Mouse (Mus musculus): Measurements from ENCODE around the gene Slc28a1. TPM values are rescaled to one million over a fixed set of nuclear protein-coding genes. Genes with fewer than 3 reads are reported as not detected.

Slc28a1 gene
- polyA plus RNA-seq (2015; fragmentation: Nextera tagmentation; extraction: Ambion mirVana): not detected in 2 replicates

DNA sequence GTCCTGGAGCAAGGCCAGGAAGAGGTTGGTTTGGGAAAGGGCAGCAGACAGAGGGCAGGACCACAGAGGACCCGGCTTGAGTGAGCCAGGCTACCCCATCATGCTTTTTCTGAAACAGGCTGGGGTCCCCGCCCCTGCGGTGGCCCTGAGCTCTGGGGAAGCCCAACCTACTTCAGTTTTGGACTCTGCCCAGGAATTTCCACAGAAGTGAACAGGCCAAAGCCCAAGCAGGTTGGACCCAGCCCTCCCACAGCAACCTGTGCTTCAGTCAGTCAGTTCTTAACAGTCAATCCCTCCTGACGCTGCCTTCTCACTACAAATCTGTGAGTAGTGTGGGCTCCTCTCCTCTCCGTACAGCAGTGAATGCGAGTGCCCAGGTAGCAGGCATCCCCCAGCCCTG, at the start of gene Slc28a1:
Gene Slc28a1, plus strand, starts transcription at position 245 of the 400 bp plus-strand sequence.
- Histone ChIP-seq H3K27me3 (no peaks in the 10 kb centered on the region), H3K36me3 (no peaks in the 10 kb centered on the region), H3K4me3 (replicated peaks) (no peak within 1 kb of the TSS), H3K9ac (replicated peaks) (no peak within 1 kb of the TSS), H3K4me2 (replicated peaks) (no peak within 1 kb of the TSS), H3K4me1 (replicated peaks) (no peaks in the 10 kb centered on the region), H3K9me3 (no peaks in the 10 kb centered on the region), H3K27ac (no peak within 1 kb of the TSS)
- ATAC-seq: no peak
- WGBS: 81% methylated on average over 6 of the region's 6 CpGs

DNA sequence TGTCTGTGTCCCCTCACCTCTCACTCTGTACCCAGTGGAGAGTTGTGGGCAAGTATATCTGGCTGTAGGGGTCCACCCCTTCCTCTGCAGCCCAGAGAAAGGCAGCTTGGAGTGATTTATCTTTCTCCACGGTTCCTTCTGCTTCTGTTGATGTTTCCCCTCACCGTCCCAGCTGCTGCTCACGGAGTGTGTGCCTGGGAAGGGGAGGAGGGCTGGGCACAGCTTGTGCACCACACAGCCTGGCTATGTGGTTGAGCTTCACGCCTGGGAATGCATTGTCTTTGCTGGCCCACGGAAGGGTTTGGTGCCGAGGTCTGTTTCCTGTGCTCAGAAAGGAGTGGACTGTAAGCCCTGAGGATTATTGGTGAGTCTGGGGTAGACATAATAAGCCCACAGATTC, 47.9 kb upstream of the Slc28a1 start:
- Histone ChIP-seq H3K9me3 (no peaks in the 10 kb centered on the region), H3K27me3 (no peaks in the 10 kb centered on the region), H3K36me3 (no peaks in the 10 kb centered on the region), H3K4me2 (replicated peaks) (no peak overlapping the region), H3K4me3 (replicated peaks) (no peak overlapping the region), H3K27ac (no peak overlapping the region), H3K4me1 (replicated peaks) (no peaks in the 10 kb centered on the region), H3K9ac (replicated peaks) (no peak overlapping the region)
- WGBS: 66% methylated on average over 6 of the region's 6 CpGs
- ATAC-seq: no peak

DNA sequence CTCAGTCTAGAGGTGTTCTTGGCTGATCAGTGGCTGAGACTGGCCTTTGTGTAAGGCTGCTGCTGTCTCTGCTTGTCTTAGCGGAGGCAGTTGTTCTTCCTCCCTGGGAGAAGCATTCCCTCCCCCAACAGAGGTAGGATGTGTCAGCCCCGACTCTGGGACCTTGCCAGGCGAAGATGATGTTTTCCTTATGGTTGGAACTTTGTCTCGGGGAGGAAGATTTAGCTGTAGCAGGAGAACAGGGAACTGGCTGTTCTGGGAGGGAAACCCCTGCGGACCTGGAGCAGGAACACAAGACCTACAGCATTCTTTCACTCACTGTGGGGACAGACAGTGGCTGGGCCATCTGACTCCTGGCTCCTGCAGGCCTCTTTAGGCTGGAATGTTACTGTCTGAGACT, 42.1 kb upstream of the Slc28a1 start:
- Histone ChIP-seq H3K9me3 (no peaks in the 10 kb centered on the region), H3K4me2 (replicated peaks) (no peak overlapping the region), H3K4me1 (replicated peaks) (no peaks in the 10 kb centered on the region), H3K36me3 (no peaks in the 10 kb centered on the region), H3K4me3 (replicated peaks) (no peak overlapping the region), H3K27ac (no peak overlapping the region), H3K27me3 (no peaks in the 10 kb centered on the region), H3K9ac (replicated peaks) (no peak overlapping the region)
- 60% methylated on average over 5 of the region's 5 CpGs for WGBS
- ATAC-seq: no peak

DNA sequence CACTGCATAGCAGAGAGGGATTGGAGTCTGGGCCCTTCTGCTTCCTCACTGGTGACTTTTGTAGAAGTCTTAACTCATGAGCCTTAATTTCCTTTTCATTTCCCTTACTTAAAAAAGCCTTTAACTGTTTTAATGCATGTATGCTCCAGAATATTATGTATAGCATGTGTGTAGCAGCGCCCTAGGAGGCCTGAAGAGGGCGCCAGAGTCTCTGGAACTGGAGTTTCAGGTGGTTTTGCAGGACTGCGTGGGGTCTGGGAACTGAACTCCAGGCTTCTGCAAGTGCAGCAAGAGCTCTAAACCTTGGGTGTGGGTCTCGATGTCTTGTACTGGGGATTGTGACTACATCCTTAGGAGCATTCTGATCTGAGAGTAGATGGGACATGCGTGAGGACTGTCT, 41.3 kb upstream of the Slc28a1 start:
- Histone ChIP-seq H3K4me2 (replicated peaks) (no peak overlapping the region), H3K9ac (replicated peaks) (no peak overlapping the region), H3K4me3 (replicated peaks) (no peak overlapping the region), H3K9me3 (no peaks in the 10 kb centered on the region), H3K27me3 (no peaks in the 10 kb centered on the region), H3K36me3 (no peaks in the 10 kb centered on the region), H3K4me1 (replicated peaks) (no peaks in the 10 kb centered on the region), H3K27ac (no peak overlapping the region)
- WGBS: 80% methylated on average over 5 of the region's 5 CpGs
- ATAC-seq: no peak

DNA sequence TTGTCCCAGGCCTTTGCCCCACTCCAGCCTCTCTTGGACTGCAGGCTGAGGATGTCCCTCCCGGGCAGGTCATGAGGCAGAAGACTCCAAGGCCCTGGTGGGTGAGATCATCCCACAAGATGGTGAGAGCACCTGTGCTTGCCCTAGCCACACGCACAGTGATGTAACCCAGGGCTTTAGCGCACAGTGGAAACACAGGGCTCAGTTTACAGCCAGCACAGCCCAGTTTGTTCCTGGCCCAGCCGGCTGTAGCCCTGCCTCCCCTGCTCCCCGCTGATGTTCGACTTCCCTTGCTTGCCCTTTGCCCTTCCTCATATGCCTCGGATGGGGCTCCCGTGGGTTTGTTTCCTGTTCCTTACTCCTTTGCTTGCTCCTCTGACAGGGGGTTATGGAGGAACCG, 40.1 kb upstream of the Slc28a1 start:
- no peaks in the 10 kb centered on the region for H3K27me3 ChIP-seq
- H3K4me1 ChIP-seq (replicated peaks): no peaks in the 10 kb centered on the region
- no peaks in the 10 kb centered on the region for H3K36me3 ChIP-seq
- WGBS: 83% methylated on average over 9 of the region's 9 CpGs
- no peak overlapping the region for H3K4me3 ChIP-seq (replicated peaks)
- no peak for ATAC-seq
- H3K9ac ChIP-seq (replicated peaks): 0 out of 2 replicates have a peak overlapping the region, but pooled peaks have one; percentile 5
- no peak overlapping the region for H3K27ac ChIP-seq
- H3K4me2 ChIP-seq (replicated peaks): no peak overlapping the region
- no peaks in the 10 kb centered on the region for H3K9me3 ChIP-seq

DNA sequence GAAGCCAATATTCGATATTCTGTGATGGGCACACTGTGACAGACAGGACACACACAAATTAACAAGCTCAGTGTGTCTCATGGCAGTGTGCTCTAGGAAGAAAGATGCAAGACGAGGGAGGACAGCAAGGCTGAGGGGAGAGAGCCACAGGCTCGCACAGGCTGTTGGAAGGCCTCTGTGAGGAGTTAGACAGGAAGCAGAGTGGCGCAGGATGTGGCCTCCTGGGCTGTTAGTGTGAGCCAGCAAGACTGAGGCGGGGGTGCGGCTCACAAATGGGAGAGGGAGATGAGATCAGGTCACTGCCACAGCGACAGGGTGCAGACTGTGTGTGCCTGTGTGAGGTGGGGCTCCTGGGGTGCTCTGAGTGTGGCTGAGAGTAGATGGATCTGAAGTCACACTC, 39.3 kb upstream of the Slc28a1 start:
- no peak overlapping the region for H3K9ac ChIP-seq (replicated peaks)
- no peak overlapping the region for H3K4me3 ChIP-seq (replicated peaks)
- no peaks in the 10 kb centered on the region for H3K27me3 ChIP-seq
- 74% methylated on average over 7 of the region's 7 CpGs for WGBS
- H3K9me3 ChIP-seq: no peaks in the 10 kb centered on the region
- no peak for ATAC-seq
- H3K4me1 ChIP-seq (replicated peaks): no peaks in the 10 kb centered on the region
- H3K4me2 ChIP-seq (replicated peaks): no peak overlapping the region
- no peak overlapping the region for H3K27ac ChIP-seq
- H3K36me3 ChIP-seq: no peaks in the 10 kb centered on the region

DNA sequence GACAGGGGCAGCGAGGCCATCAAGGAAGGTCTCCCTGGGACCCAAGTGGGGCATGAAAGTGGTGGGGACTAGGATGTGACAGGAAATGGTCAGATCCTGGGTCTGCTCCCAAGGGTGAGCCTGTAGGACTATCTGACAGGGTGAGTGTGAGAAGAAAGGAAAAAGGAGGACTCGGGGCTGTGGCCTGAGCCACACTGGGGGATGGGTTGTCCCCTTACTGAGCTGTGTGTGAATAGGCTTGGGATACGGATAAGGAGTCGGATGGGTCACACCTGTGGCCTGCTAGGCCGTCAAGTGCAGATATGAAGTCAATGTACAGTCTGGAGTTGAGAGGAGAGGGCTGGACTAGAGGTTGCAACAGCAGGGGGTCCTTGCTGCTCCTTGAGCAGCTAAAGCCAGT, 38.9 kb upstream of the Slc28a1 start:
- Histone ChIP-seq H3K27me3 (no peaks in the 10 kb centered on the region), H3K9me3 (no peaks in the 10 kb centered on the region), H3K36me3 (no peaks in the 10 kb centered on the region), H3K4me1 (replicated peaks) (no peaks in the 10 kb centered on the region), H3K9ac (replicated peaks) (no peak overlapping the region), H3K27ac (no peak overlapping the region), H3K4me3 (replicated peaks) (no peak overlapping the region), H3K4me2 (replicated peaks) (no peak overlapping the region)
- no peak for ATAC-seq
- WGBS: 86% methylated on average over 5 of the region's 5 CpGs

DNA sequence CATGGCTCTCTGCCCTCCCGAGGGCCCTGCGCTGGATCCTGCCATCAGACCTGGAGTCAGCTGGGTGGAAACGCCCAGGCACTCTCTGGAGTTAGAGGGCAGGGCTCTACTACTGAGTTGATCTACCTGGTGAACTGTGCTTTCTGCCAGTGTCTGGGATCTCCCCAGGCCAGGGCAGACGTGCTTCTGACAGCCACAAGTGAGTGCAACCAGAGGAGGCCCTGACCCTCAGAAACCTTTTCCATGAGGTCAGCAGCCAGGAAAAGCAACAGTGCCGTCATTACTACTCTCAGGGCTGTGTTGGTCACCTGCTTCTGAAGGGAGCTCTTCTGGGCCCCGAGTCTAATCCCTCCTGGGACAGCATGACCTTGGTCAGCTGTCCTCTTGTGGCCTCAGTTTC, 37.6 kb upstream of the Slc28a1 start:
- H3K4me1 ChIP-seq (replicated peaks): 0 out of 2 replicates have a peak, but pooled peaks cover 2% of the 10 kb centered on the region
- no peak for ATAC-seq
- no peaks in the 10 kb centered on the region for H3K36me3 ChIP-seq
- no peaks in the 10 kb centered on the region for H3K27me3 ChIP-seq
- H3K9me3 ChIP-seq: no peaks in the 10 kb centered on the region
- H3K9ac ChIP-seq (replicated peaks): no peak overlapping the region
- no peak overlapping the region for H3K4me3 ChIP-seq (replicated peaks)
- H3K4me2 ChIP-seq (replicated peaks): no peak overlapping the region
- WGBS: 78% methylated on average over 6 of the region's 6 CpGs
- no peak overlapping the region for H3K27ac ChIP-seq

DNA sequence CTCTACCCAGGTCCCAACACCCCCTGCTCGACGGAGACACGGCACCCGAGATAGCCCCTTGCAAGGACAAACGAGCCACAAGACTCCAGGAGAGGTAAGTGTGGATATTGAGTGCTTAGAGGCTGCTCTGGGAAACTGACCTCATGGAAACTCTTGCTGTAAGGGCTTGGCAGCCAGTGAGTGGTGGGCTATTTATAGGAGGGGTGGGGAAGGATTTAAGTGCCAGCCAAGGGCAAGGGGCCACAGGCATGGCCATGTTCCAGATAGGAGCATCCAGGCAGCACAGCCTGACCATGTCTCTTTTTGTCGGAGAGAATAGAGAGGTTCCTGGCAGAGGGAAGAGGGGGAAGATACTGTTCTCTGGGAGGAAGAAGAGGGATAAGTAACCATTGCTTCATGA, 35.9 kb upstream of the Slc28a1 start:
- WGBS: 95% methylated on average over 6 of the region's 6 CpGs
- H3K9me3 ChIP-seq: no peaks in the 10 kb centered on the region
- H3K9ac ChIP-seq (replicated peaks): no peak overlapping the region
- ATAC-seq: no peak
- no peaks in the 10 kb centered on the region for H3K36me3 ChIP-seq
- no peak overlapping the region for H3K4me3 ChIP-seq (replicated peaks)
- H3K27ac ChIP-seq: no peak overlapping the region
- no peaks in the 10 kb centered on the region for H3K27me3 ChIP-seq
- H3K4me1 ChIP-seq (replicated peaks): 0 out of 2 replicates have a peak, but pooled peaks cover 2% of the 10 kb centered on the region
- H3K4me2 ChIP-seq (replicated peaks): no peak overlapping the region

DNA sequence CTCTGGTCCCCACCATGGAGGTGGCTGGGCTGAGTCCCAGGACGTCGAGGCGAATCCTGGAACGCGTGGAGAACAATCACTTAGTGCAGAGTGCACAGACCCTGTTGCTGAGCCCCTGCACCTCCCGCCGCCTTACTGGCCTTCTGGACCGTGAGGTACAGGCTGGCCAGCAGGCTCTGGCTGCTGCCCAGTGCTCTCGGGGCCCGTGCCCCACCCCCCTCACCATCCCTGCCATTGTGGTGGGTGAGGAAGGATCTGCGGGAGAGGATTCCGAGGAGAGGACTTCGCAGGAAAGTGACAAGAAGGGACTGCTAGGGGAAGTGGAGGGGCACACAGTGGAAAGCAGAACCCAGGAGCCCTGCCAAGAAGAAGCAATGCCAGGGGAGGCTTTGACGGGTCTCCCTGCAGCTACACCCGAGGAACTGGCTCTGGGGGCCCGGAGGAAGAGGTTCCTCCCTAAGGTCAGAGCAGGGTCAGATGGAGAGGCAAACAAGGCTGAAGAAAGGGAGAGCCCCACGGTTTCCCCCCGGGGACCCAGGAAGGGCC, 21.1 kb upstream of the Slc28a1 start:
- WGBS: 53% methylated on average over 18 of the region's 18 CpGs
- no peak for ATAC-seq
- Histone ChIP-seq H3K36me3 (no peaks in the 10 kb centered on the region), H3K4me1 (replicated peaks) (no peaks in the 10 kb centered on the region), H3K27me3 (no peaks in the 10 kb centered on the region), H3K27ac (no peak overlapping the region), H3K4me2 (replicated peaks) (no peak overlapping the region), H3K4me3 (replicated peaks) (no peak overlapping the region), H3K9ac (replicated peaks) (no peak overlapping the region), H3K9me3 (no peaks in the 10 kb centered on the region)

DNA sequence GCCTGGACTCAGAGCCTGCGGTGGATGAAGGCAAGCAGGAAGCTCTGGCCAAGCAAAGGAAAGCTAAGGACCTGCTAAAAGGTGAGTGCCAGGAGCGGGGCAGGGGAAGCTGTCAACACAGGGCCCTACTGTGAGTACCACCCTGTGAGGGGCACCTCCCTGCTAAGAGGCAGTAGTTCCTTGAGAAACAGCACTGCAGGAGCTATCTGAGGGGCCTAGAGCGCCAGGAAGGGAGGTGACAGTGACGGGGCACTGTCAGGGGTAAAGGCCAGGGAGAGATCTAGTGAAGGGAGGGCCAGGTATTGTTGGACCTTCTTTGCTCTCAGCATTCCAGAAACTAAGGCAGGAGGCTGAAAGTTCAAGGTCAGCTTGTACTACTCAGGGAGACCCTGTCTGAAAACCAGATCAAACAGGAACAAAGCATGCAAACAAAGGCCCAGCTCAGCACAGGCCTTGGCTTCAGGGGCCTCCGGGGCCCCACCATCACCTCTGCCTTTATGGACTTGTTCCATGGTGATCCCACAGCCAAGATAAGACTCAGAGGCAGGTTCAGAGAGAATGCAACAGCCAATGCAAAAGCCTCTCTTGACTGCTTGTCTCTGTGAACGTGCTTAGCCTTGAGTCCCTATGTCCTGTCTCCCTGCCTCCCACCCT, 20.4 kb upstream of the Slc28a1 start:
- Histone ChIP-seq H3K4me3 (replicated peaks) (no peak overlapping the region), H3K27ac (no peak overlapping the region), H3K4me1 (replicated peaks) (no peaks in the 10 kb centered on the region), H3K9me3 (no peaks in the 10 kb centered on the region), H3K36me3 (no peaks in the 10 kb centered on the region), H3K4me2 (replicated peaks) (no peak overlapping the region), H3K27me3 (no peaks in the 10 kb centered on the region), H3K9ac (replicated peaks) (no peak overlapping the region)
- 73% methylated on average over 6 of the region's 6 CpGs for WGBS
- no peak for ATAC-seq

DNA sequence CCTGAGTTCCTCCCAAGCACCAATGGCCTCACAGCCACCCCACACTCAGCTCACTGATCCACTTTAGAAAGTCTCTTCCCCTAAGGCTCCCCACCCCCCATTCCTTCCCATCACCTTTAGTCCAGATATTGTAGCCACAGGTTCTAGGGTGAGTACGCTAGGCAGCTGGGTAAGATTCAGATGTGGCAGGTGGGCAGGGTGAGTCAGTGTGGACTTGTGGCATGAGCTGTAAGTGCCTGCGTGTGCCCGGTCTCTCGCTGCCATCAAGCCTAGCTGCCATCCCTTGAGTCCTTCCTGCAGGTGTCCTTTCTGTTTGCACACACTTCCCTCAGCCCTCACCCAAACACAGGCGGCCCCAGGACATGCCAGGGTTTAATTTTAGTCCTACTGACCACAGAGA, 14.3 kb upstream of the Slc28a1 start:
- no peak overlapping the region for H3K4me2 ChIP-seq (replicated peaks)
- H3K27ac ChIP-seq: no peak overlapping the region
- no peaks in the 10 kb centered on the region for H3K27me3 ChIP-seq
- H3K36me3 ChIP-seq: no peaks in the 10 kb centered on the region
- 84% methylated on average over 5 of the region's 5 CpGs for WGBS
- no peak overlapping the region for H3K4me3 ChIP-seq (replicated peaks)
- H3K9ac ChIP-seq (replicated peaks): no peak overlapping the region
- no peaks in the 10 kb centered on the region for H3K9me3 ChIP-seq
- ATAC-seq: no peak
- H3K4me1 ChIP-seq (replicated peaks): no peaks in the 10 kb centered on the region

DNA sequence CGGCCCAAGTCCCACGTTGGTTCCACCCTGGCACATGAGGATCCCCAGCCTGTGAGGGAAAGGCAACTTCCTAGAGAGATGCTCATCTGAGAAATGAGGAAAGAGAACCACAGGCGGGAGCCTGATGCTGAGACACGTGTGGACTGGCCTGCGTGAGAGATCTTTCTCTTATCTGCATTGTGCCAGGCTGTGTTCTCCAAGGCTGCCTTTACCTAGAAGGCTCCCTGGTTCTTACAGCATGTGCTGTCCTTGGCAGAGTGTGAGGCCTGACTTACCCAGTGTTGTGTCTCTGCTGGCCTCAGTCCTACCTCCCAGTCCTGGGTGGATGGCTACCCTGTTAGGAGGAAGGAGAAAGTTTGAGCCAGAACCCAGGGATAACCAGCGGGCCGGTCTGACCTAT, 11.7 kb upstream of the Slc28a1 start:
- 94% methylated on average over 7 of the region's 7 CpGs for WGBS
- Histone ChIP-seq H3K4me2 (replicated peaks) (no peak overlapping the region), H3K27me3 (no peaks in the 10 kb centered on the region), H3K36me3 (no peaks in the 10 kb centered on the region), H3K27ac (no peak overlapping the region), H3K9ac (replicated peaks) (no peak overlapping the region), H3K4me3 (replicated peaks) (no peak overlapping the region), H3K9me3 (no peaks in the 10 kb centered on the region), H3K4me1 (replicated peaks) (0 out of 2 replicates have a peak, but pooled peaks cover 4% of the 10 kb centered on the region)
- ATAC-seq: no peak

Data from midbrain, embryonic 13.5 days (tissue).